Mouse (Mus musculus): ENCODE measurements around the gene Zfp39. TPM values are rescaled to one million over a fixed set of nuclear protein-coding genes. Genes with fewer than 3 reads are reported as not detected.

Gene Zfp39
- total RNA-seq, 2 experiments from 2014 or later = 8.9 to 9.7 TPM

DNA sequence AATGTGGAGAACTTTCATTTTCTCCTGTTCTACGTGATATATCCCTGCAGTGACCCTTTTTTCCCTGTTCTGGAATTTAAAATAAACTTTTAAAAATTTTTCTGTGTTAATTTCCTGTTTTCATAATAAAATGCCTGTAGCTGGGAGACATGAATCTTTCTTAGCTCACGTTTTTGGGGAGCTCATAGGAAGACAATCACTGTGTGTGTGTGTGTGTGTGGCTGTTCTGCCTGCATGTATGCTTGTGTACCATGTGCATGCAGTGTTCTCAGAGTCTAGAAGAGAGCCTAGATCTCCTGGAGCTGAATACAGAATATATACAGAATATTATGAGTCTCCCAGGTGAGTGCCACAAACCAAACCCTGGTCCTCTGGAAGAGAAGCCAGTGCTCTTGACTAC is 23.0 kb upstream of the Zfp39 start:
- no peak for DNase-seq (ENCODE audit: low spot score in 2 of 2)

DNA sequence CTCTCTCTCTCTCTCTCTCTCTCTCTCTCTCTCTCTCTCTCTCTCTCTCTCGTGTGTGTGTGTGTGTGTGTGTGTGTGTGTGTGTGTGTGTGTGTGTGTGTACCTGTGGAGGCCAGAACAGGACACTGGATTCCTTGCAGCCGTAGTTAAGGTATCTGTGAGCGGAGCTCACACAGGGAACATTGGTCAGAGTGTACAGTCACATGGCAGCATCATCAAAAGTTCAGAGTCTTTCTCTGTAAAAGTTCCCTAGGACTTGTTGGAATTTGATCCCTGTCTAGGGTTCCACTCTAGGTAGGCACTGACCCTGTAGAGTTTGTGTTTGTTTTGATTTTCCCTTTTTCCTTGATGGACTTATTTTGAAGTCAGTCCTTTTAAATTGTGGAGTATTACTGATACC is 22.6 kb upstream of the Zfp39 start:
- DNase-seq (ENCODE audit: low spot score in 2 of 2) = no peak

DNA sequence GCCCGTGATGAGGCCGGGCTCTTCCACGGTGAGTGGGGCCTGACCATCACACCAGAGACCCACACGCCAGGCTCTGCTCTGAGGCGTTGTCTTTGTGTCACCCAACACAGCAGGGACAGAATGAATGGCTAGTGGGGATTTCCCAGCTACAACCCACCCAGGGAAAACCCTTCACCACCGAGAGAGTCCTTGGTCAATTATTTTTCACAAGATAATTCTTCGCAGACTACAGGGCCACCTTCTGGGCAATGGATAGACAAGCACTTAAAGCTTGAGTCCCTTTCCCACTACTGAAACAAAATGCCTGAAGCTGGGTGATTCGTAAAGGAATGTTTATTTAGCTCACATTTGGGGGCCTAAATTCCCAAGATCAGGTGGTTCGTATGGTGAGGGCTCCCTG is 18.4 kb upstream of the Zfp39 start:
- DNase-seq (ENCODE audit: low spot score in 2 of 2) = no peak

DNA sequence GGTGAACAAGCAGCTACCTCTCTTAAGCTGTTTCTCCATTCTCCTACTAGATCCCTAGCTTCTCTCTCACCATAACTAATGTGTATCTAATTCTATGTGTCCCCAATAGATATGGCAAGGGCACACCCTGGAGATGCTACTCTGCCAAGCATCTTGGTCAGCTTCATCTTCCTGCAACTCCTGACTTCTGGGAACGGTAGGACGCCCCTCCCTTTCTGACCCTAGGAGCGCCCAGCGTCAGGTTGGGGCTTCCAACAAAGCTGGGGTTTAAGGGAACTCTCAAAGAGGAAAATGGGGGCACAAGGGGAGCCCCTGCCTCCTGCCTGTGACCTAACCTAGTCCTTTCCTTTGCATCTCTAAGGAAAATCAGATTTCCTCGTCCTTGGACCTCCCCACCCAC is 14.7 kb upstream of the Zfp39 start:
- DNase-seq (ENCODE audit: low spot score in 2 of 2) = no peak

DNA sequence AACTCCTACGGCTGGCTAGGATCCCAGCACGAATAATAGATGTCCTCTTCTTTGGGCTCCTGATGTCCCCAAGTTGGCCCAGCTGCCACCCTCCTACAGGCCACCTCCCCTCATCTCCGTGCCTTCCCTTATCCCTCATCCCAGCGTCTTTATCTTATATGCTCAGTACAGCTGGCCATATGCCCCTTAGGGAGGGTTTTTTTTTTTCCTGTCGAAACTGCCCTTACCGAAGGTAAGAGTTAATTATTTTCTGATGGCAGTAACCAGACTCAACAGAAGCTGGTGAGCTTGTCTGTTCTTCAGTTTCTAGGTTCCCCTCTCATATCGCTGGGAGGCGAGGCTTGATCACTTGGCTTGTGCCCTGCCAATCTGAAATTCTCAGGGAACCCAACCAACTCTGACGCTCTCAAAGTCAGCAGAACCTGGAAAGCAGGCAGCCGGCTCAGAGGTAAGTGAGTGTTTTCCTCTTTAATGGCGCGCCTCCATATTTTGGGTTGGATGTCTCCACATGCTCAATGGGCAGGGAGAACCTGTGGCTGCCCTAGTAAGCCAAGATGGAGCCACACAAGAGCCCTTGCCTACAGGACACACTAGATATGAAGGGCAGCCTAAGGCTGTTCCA is 13.8 kb upstream of the Zfp39 start, which contains the start of gene Btnl10:
TSS of gene Btnl10 (plus strand) at position 164 of the 622 bp plus-strand sequence.
- DNase-seq (ENCODE audit: low spot score in 2 of 2) = no peak

DNA sequence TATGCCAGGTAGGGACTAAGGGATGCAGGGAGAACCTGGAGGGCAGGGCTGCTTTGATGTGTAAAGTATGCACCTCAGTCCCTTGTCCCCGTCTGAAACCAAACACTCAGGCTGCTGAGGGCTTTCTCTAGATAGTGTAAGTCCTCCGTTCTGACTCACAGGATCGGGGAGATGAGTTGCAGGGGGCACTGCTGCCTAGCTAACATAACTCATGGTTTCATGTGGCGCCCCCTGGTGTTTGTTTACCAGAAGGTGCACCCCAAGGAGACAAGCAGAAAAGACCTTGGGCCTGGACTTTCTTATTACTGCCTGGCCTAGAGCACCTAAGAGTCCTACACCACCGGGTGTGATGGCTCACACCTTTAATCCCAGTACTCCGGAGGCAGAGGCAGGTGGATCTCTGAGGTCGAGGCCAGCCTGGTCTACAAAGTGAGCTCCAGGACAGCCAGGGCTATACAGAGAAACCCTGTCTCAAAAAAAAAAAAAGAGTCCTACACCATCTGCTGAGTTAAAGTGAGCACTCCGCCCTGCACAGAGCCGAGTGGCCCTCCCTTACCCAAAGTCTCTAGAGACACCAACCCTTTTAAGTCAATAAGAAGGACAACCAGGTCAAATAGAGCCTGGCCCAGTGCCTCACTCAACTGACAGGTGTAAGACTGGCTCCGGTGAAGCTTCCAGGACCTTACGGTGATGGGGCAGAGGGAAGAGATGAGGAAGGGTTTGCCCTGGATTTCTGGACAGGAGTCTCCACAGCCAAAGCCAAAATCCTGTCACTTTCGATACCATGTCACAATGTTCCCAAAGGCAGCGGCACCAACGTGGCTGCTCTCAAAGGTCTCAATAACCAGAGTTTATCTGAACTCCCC is 13.1 kb upstream of the Zfp39 start:
- DNase-seq (ENCODE audit: low spot score in 2 of 2) = peak; percentile 26 to 56

DNA sequence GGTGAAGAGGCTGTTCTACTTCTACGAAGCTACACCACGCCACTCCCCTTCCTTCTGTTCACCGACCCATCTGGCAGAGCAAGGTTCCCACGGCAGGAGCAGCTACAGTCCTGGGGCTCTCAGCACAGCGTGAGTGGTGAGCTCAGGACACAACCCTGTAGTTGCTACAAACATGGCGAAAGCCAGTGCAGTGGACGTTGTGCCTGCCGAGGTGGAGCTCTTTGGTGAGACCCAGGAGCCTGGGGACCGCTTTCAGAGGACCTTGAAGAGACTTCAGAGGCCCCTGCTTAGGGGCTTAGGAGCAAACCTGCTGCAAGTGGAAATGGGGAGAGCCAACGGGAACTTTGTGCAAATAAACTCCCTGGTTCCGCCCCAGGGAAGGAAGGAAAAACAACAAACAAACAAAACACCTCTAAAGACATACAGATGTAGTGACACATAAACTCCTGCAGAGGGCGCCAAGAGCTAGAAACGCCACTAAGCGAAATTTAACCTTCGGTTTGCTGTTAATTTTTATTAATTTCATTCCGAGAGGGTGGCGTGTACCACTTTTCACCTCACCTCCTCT is 10.5 kb upstream of the Zfp39 start:
- DNase-seq (ENCODE audit: low spot score in 2 of 2) = no peak

DNA sequence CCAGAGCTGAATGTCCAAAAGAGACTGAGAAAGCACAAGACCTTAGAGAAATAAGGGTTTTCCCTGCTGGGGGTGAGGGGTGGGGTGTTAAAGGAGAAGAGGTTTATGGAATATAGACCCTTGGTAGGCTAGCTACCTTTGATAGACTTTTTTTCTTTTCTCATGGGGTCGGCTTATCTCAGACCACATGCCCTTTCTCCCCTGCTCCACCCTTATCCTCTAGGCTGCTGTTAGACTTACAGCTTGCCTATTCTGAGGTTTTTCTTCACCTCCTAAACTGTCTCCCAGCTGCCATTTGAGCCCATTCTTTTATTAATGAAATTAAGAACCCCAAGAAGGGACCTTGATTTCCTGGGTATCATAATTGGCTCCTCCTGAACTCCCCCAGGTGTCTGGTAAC is 9.8 kb upstream of the Zfp39 start:
- no peak for DNase-seq (ENCODE audit: low spot score in 2 of 2)

DNA sequence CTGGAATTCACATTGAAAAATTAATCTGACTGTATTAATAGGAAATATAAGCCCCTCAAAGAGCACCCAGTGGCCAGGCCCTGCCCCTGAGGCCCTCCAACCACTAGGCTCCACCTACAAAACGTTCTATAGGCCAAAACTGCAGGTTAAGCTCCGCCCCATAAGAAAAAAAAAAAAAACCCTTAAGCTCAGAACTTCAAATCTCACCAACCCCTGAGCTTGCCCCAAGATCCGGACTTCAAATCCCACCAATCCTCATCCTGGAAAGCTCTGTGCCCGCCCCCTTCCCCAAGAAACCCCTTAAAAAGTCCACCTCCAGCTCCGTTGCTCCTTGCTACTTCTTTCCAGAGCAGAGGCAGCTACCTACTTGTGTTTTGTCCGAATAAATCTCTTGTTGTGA is 813 bp upstream of the Zfp39 start:
- DNase-seq (ENCODE audit: low spot score in 2 of 2) = no peak

DNA sequence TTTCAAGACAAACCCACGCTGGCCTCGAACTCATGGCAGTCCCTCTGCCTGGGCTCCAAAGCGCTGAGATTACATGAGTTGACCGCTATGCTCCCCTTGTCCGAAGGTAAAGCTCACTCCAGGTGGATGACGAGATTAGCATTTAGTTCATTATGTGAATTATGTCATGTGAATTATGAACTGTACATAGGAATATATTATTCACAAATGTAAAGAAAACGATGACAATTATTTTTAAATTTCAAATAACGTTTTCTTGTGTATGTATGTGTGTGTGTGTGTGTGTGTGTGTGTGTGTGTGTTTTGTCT is 339 bp upstream of the Zfp39 start:
- DNase-seq (ENCODE audit: low spot score in 2 of 2) = no peak

DNA sequence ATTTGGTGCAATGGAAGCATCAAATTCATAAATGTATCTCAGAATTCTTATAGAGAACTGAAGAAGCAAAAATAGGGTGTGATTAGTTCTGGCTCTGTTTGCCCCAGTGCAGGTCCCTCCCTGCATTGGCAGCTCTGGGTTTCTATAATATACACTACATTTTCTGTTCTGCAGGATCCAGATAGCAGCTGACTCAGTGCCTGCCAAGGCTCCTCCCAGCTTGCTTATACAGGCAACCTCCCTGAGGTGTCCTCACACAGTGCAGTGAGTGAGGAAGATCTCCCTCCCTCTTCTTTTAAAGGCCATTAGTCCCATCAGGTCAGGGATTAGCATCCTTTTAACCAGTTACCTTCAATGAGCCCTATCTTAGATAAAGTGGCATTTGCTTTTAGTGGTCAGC is 2.9 kb downstream of the Zfp39 start:
- DNase-seq (ENCODE audit: low spot score in 2 of 2) = no peak

DNA sequence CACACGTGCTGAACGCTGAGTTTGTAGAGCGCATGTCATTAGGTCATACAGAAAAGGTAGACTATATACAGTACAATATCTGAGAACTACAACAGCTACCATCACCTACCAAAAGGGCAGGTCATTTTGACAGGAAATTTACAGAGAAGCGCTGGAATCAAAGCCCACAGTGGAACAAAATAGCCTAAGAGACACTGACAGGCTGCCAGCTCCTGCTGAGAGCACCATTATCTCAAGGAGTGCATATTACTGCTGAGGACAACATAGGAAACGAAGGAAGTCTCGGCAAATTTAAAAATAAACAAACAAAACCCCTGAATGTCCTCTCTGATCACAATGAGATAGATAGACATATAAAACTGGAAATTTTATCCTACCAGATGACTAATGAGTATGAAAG is 6.5 kb downstream of the Zfp39 start:
- DNase-seq (ENCODE audit: low spot score in 2 of 2) = no peak

DNA sequence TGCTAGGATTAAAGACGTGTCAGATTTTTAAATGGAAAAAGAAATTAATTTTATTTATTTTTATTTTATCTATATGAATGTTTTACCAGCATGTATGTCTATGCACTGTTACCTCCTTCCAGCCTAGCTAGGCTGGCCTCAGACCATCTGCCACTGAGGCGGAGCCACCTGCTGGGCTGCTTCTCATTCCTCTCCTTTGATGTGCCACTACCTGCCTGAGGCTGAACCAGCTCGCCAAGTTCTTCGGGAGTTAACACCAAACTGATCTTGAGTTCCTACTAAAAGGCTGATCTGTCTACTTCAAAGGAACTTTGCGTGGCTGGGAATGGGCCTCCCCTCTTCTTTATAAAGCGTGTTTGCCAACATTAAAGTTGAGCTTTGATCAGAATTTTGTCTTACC is 9.6 kb downstream of the Zfp39 start:
- no peak for DNase-seq (ENCODE audit: low spot score in 2 of 2)

DNA sequence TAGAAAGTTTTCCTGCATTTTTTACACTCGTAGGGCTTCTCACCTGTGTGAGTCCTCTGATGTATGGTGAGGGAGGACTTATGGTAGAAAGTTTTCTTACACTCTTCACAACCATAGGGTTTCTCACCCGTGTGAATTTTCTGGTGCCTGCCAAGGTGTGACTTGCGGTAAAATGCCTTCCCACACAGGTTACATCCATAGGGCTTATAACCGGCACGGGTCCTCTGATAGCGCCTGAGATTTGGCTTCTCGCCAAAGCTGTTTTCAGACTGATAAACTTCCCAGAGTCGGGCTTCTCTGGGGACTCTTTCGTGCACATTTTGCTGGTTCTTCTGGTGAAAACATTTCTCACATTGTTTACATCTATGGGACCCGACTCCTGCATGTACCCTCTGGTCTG is 13.5 kb downstream of the Zfp39 start:
- DNase-seq (ENCODE audit: low spot score in 2 of 2) = no peak

DNA sequence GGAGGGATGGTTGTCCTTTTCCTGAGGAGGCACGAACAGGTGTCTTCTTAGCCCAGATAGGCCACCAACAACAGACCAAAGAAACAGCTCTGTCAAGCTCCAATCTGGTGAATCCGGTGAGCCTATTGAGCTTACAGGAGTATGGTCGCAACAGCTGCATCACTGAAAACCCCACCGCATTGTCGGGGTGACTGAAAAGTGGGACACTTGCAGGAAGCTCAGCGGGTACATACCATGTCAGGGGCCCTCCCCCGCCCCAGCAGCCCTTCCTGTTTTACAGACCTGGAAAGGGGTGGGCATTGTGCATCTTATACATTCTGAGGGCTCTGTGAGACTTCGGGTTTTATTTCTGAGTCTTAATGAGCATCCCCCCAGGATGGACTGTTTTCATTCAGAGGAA is 20.3 kb downstream of the Zfp39 start:
- DNase-seq (ENCODE audit: low spot score in 2 of 2) = no peak

DNA sequence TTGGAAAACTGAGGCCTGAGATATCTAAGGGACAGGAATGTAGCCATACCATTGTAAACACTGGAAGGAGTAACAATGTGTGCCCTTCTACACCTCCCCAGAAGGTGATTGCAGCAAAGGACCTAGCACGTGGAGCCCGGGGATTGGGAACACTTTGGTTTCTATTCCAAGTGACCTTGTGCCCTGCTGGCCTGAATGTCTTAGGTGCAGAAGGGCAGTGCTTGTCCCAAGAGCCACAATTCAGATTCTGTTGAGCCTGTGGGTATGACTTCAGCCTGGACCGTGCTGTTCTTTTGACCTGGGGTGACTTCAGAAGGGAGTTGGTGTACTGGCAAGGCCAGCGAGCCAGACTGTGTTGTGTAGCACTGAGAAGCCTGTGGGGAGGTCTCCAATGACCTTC is 33.1 kb downstream of the Zfp39 start:
- no peak for DNase-seq (ENCODE audit: low spot score in 2 of 2)

DNA sequence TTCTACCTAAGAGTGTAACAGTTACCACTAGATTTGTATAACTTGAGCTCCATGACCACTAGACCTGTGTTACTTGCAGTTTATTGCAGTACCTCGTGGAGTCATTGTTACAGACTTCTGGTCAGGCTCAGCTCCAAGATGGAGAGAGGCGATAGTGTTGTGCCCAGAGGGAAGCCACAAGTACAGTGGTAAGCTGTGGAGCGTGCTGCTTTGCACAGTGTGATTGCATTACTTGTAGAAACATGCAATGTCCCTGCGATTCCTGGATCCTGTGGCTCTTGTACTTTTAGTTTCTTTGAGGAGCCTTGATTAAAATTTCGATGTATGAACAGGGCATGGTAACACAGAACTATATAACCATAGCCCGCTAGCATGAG is 36.1 kb downstream of the Zfp39 start:
- no peak for DNase-seq (ENCODE audit: low spot score in 2 of 2)

DNA sequence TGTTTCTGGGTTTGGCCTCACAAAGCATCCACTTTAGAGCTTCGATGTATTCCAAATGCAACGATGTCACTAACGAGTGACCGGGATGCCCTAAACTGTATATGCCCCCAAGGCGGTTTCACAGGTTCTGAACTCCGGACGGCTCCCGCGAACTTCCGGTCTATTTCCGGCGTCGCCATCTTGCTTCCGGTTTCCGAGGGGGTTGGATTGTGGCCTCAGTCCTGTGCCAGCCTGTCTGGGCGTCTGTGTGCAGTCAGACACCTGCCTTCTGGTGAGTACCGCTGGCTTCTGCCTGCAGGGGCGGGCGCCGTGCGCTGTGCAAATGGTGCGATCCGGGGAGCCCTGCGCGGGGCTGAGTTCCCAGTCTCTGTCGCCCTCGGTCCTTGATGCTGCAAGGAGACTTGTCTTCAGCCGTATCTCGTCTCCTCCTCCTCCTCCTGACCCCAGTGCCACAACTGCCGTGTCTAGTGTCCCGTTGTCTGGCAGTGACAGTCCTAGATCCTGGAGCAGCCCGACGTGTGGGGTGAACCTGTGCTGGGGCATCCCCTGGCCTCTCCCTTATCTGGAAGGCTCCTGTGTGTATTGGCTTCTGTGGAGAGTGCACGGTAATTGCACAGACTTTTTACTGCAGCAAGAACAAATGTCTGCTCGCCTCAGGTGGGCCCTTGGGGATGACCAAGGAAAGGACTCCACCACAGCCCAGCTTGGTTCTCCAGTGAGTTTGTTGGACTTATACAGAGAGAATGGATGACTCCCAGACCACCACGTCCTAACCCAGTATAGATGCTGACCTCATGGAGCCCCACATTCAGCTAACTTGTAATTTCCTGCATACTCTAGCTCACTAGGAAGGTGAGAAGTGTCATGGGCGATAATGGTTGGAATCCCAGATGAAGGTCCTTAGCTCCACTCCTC is 36.7 kb downstream of the Zfp39 start, which contains the start of gene 2810021J22Rik:
TSS of gene 2810021J22Rik (plus strand) at position 178 of the 915 bp plus-strand sequence.
- DNase-seq (ENCODE audit: low spot score in 2 of 2) = peak; percentile 82 to 88

DNA sequence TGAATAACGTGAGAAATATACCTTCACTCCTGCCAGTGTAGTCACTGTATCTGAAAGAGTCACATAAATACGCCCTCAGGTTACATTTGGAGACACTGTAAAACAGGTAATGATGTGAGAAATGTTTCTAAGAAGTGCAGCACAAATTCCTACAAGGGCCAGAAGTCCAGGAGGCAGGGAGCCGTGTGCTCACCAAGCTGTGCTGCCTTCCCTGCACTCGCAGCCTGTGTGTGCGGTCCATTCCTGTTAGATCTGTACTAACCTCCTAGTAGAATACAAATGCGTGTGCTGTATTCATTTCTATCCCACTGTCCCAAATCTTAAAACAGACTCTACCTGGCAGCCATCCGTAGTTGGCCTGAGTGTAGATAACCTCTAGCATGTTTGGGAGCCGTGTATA is 43.3 kb downstream of the Zfp39 start:
- no peak for DNase-seq (ENCODE audit: low spot score in 2 of 2)

DNA sequence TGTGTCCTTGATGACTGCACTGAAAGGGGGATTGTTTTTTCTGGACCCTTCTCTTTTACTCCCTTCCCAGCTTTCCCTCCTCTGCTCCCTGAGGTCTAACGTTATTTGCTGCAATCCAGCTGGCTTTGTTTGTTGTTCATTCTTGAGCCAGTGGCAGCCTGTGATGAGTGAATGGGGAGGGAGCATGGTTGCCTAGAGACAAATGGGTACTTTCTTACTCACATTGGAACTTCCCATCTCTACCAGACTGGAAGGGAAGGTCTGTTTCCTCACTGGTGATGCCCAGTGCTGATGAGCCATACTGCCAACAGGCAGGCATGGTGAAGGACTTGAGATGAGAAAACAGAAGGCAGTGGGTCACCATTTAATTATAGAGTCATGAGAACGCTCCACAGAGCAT is 54.3 kb downstream of the Zfp39 start:
- DNase-seq (ENCODE audit: low spot score in 2 of 2) = no peak

DNA sequence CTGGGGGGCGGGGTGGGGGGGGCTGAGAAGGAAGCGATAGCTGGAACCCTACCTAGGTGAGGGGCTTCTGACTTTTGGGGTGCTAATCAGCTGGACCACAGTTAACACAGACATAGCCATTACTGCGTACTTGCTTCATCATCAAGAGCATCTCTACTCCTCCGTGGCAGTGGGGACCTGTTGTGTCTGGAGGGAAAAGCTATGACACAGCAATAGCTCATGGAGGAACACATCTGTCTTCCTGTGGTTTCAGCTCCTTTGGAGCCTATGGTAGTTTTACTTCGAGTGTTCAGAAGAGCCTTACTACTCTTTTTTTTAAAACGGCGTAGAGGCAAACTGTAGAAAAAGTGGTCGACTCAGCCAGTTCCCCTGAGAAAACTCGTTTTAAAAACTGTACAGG is 56.4 kb downstream of the Zfp39 start:
- DNase-seq (ENCODE audit: low spot score in 2 of 2) = no peak
